Mouse (Mus musculus): ENCODE data around the gene Plin1. TPM values are rescaled to one million over a fixed set of nuclear protein-coding genes. Genes with fewer than 3 reads are reported as not detected.

Plin1 gene
- total and polyA plus RNA-seq, 2 experiments: 0.74 TPM; not detected in 1

DNA sequence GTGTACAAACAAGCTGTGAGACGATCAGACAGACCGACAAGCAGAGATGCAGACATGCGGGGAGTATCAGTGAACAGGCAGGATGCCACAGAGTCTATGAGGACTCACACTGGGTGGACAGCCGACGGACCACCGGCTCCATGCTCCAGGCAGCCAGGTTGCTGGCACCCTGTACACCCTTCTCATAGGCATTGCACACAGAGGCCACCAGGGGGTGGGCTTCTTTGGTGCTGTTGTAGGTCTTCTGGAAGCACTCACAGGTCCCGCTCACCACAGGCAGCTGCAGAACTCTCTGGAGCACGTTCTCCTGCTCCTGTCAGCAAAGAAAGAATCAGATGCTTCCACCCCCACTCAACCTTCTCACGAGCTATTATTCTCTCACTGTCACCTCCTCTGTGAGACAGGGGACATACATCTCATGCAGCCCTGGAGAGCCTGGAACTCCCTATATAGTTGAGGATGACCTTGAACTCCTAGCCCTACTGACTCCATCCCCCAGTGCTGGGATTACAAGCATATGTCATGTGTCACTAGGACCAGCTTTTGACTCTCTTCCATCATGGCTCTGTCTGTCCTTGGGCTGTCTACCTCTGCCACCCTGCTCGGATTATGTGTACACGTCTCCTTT is 2.8 kb downstream of the Plin1 start:
- no peak overlapping the region for H3K4me3 ChIP-seq (ENCODE audit: insufficient read depth, low read depth, low read length)

DNA sequence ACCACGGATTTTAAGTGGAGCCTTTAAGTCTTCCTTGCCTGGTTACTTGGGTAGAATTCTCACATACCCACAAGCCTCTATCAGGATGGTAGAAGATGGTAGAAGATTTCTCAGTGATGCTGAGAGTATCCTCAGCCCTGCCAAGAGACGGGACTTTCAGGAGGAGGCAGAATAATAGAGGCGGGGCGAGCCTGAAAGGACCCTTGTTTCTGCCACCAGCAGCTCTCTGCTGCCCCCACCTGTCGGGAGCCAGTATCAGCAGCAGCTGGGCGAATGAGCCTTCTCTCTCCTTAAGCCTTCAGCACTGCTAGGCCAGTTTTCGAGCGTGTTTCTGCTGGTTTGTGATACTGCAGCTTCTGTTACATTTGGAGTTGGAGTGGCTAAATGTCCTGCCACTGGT is 3.5 kb downstream of the Plin1 start:
- Histone ChIP-seq H3K27me3 (ENCODE audit: control insufficient read depth, insufficient read depth, low read length) (no peaks in the 10 kb centered on the region), H3K27ac (replicated peaks; ENCODE audit: insufficient read depth, low read depth, low read length) (no peak overlapping the region), H3K9ac (ENCODE audit: low read depth, low read length) (no peak overlapping the region), H3K36me3 (ENCODE audit: control insufficient read depth, insufficient read depth, low read length) (no peaks in the 10 kb centered on the region), H3K4me3 (ENCODE audit: insufficient read depth, low read depth, low read length) (no peak overlapping the region), H3K4me1 (ENCODE audit: control insufficient read depth, insufficient read depth, low read length) (peaks cover 3% of the 10 kb centered on the region; the same call in 1 of the 2 replicates), H3K79me2 (ENCODE audit: control insufficient read depth, insufficient read depth, low read length) (no peaks in the 10 kb centered on the region)
- no peak for DNase-seq (ENCODE audit: extremely low read depth, low read depth, low spot score)
- WGBS: 8% methylated on average over 8 of the region's 8 CpGs
- TF ChIP-seq CTCF (IDR thresholded peaks at IDR 0.05; ENCODE audit: low read depth, low read length) (peak; percentile 94), POLR2A (IDR thresholded peaks at IDR 0.05; ENCODE audit: extremely low read depth, insufficient read depth, low read length) (no peak)

More for the DNA sequence above, 2.8 kb downstream of the Plin1 start:
- H3K4me1 ChIP-seq (ENCODE audit: control insufficient read depth, insufficient read depth, low read length): peaks cover 8% of the 10 kb centered on the region
- 68% methylated on average over 11 of the region's 11 CpGs for WGBS
- no peak overlapping the region for H3K9ac ChIP-seq (ENCODE audit: low read depth, low read length)
- no peaks in the 10 kb centered on the region for H3K79me2 ChIP-seq (ENCODE audit: control insufficient read depth, insufficient read depth, low read length)
- TF ChIP-seq POLR2A (IDR thresholded peaks at IDR 0.05; ENCODE audit: extremely low read depth, insufficient read depth, low read length) (no peak), CTCF (IDR thresholded peaks at IDR 0.05; ENCODE audit: low read depth, low read length) (peak; percentile 56)
- H3K27ac ChIP-seq (replicated peaks; ENCODE audit: insufficient read depth, low read depth, low read length): no peak overlapping the region
- no peaks in the 10 kb centered on the region for H3K27me3 ChIP-seq (ENCODE audit: control insufficient read depth, insufficient read depth, low read length)
- DNase-seq (ENCODE audit: extremely low read depth, low read depth, low spot score): no peak
- no peaks in the 10 kb centered on the region for H3K36me3 ChIP-seq (ENCODE audit: control insufficient read depth, insufficient read depth, low read length)

DNA sequence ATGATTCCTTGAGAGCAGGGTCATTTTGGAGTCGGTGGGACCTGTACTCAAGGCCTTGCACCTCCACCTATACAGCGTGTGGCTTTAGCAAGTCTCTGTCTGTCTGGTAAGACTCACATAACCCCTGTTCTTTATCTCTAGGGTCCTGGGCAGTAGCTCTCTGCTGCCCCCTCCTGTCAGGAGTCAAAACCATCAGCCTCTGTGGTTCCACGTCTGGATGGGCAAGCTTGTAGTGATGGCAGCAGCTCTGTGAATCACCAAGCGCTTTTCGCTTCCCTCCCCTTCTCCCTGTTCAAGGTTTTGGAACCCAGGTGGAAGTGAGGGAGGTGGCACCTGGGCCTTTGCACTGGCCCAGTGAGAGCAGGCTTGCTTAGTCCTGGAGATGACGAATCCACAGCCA is 4.5 kb downstream of the Plin1 start:
- Histone ChIP-seq H3K27me3 (ENCODE audit: control insufficient read depth, insufficient read depth, low read length) (no peaks in the 10 kb centered on the region), H3K36me3 (ENCODE audit: control insufficient read depth, insufficient read depth, low read length) (no peaks in the 10 kb centered on the region), H3K4me1 (ENCODE audit: control insufficient read depth, insufficient read depth, low read length) (no peaks in the 10 kb centered on the region), H3K4me3 (ENCODE audit: insufficient read depth, low read depth, low read length) (no peak overlapping the region), H3K9ac (ENCODE audit: low read depth, low read length) (no peak overlapping the region), H3K27ac (replicated peaks; ENCODE audit: insufficient read depth, low read depth, low read length) (no peak overlapping the region), H3K79me2 (ENCODE audit: control insufficient read depth, insufficient read depth, low read length) (no peaks in the 10 kb centered on the region)
- DNase-seq (ENCODE audit: extremely low read depth, low read depth, low spot score): no peak
- 29% methylated on average over 6 of the region's 6 CpGs for WGBS
- TF ChIP-seq POLR2A (IDR thresholded peaks at IDR 0.05; ENCODE audit: extremely low read depth, insufficient read depth, low read length): no peak
- TF ChIP-seq CTCF (IDR thresholded peaks at IDR 0.05; ENCODE audit: low read depth, low read length): peak; percentile 86

GRCm38 (mm10) chr7:79727091-79727490 is 5.6 kb downstream of the Plin1 start:
- WGBS: 11% methylated on average over 2 of the region's 2 CpGs
- DNase-seq (ENCODE audit: extremely low read depth, low read depth, low spot score): no peak
- Histone ChIP-seq H3K4me1 (ENCODE audit: control insufficient read depth, insufficient read depth, low read length) (no peaks in the 10 kb centered on the region), H3K27ac (replicated peaks; ENCODE audit: insufficient read depth, low read depth, low read length) (no peak overlapping the region), H3K9ac (ENCODE audit: low read depth, low read length) (no peak overlapping the region), H3K79me2 (ENCODE audit: control insufficient read depth, insufficient read depth, low read length) (no peaks in the 10 kb centered on the region), H3K27me3 (ENCODE audit: control insufficient read depth, insufficient read depth, low read length) (no peaks in the 10 kb centered on the region), H3K4me3 (ENCODE audit: insufficient read depth, low read depth, low read length) (no peak overlapping the region), H3K36me3 (ENCODE audit: control insufficient read depth, insufficient read depth, low read length) (no peaks in the 10 kb centered on the region)
- TF ChIP-seq POLR2A (IDR thresholded peaks at IDR 0.05; ENCODE audit: extremely low read depth, insufficient read depth, low read length): no peak
- TF ChIP-seq CTCF (IDR thresholded peaks at IDR 0.05; ENCODE audit: low read depth, low read length): peak; percentile 92

DNA sequence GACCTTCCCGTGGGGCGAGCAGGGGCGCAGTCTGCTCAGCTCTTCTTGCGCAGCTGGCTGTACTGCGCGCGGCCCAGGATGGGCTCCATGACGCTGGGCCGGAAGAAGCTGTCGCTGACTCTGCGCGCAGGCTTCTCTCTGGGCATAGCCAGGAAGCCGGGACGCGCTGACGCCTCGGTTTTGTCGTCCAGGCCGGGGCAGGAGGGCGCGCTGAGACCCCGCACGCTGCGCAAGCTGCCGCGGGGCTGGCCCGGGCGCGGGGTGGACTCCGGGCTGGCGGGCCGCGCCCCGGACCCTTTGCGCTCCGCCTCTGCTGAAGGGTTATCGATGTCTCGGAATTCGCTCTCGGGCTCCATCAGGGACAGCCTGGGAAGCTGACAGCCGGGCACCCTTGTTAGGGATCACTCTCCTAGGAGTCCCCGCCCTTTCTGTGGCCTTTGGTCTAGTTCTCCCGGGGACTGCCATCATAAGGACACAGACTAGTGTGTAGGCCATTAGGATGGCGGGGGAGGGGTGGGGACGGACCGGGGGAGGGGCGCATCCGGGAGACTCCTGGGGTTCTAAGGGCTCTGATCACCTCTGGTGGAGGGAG is 11.2 kb downstream of the Plin1 start:
- Histone ChIP-seq H3K79me2 (ENCODE audit: control insufficient read depth, insufficient read depth, low read length) (no peaks in the 10 kb centered on the region), H3K4me3 (ENCODE audit: insufficient read depth, low read depth, low read length) (peak overlapping the region; percentile 52), H3K27ac (replicated peaks; ENCODE audit: insufficient read depth, low read depth, low read length) (no peak overlapping the region), H3K27me3 (ENCODE audit: control insufficient read depth, insufficient read depth, low read length) (no peaks in the 10 kb centered on the region), H3K4me1 (ENCODE audit: control insufficient read depth, insufficient read depth, low read length) (no peaks in the 10 kb centered on the region), H3K36me3 (ENCODE audit: control insufficient read depth, insufficient read depth, low read length) (no peaks in the 10 kb centered on the region), H3K9ac (ENCODE audit: low read depth, low read length) (peak overlapping the region; percentile 48)
- WGBS: 1% methylated on average over 48 of the region's 48 CpGs
- TF ChIP-seq POLR2A (IDR thresholded peaks at IDR 0.05; ENCODE audit: extremely low read depth, insufficient read depth, low read length) (no peak), CTCF (IDR thresholded peaks at IDR 0.05; ENCODE audit: low read depth, low read length) (no peak)
- no peak for DNase-seq (ENCODE audit: extremely low read depth, low read depth, low spot score)

Data from liver, adult 2 months (tissue).